28 mouse cellular contexts compared by ENCODE assay signal in the genomic region with DNA sequence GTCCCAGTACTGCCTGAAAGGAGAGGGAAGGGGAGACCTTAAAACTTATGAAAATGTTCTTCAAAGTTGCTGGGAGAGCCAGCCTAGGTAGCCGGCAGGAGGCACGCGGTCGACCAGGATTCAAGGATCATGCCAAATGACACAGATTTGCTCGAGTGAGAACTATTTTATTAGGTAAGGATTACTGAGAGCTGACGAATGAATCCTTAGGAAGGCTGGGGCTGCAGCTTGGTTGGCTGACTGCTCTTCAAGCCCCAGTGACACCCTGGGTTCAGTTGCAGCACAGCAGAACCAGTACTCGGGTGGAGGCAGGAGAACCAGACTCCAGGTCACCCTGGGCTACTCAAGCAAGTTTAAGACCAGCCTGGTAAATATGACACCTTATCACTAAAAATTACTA. TPM values are rescaled to one million over a fixed set of nuclear protein-coding genes. Genes with fewer than 3 reads are reported as not detected.
A peak's percentile ranks its signal among the peaks of the same experiment; 100 is the strongest.
DNase-seq lines count a peak whose midpoint lies in the region; ATAC-seq lines count a peak whose summit lies in the region.
"Had no signal": no experiment of that assay in that cellular context is flagged by ENCODE, and none has a peak within 500 bp of the region (broad histone marks: within the 10 kb centered on the region; RNA-seq: fewer than 3 reads in every experiment).

No protein-coding gene starts in this region.

- 83% methylated on average over 7 of the region's 7 CpGs for WGBS in kidney, embryonic 16.5 days

- no peak overlapping the region for H3K4me2 ChIP-seq in kidney, embryonic 16.5 days (replicated peaks; ENCODE audit: low read depth, low read length)
- H3K4me2 ChIP-seq: embryonic facial prominence, embryonic 13.5 days; forebrain, embryonic 12.5 days; forebrain, embryonic 15.5 days; heart, embryonic 12.5 days; heart, embryonic 15.5 days; hindbrain, embryonic 13.5 days had no signal

- H3K9me3 ChIP-seq in kidney, embryonic 16.5 days (ENCODE audit: low read length): no peaks in the 10 kb centered on the region
- H3K9me3 ChIP-seq: embryonic facial prominence, embryonic 10.5 days; embryonic facial prominence, embryonic 13.5 days; forebrain, embryonic 12.5 days; forebrain, embryonic 15.5 days; heart, embryonic 12.5 days; heart, embryonic 15.5 days; hindbrain, embryonic 10.5 days; hindbrain, embryonic 13.5 days had no signal

- peaks cover 44% of the 10 kb centered on the region for H3K36me3 ChIP-seq in kidney, embryonic 16.5 days (ENCODE audit: insufficient read depth, low read length)

- no peaks in the 10 kb centered on the region for H3K4me1 ChIP-seq in kidney, embryonic 16.5 days (ENCODE audit: insufficient read depth, low read length)
- H3K4me1 ChIP-seq: embryonic facial prominence, embryonic 10.5 days; embryonic facial prominence, embryonic 13.5 days; forebrain, embryonic 12.5 days; forebrain, embryonic 15.5 days; heart, embryonic 12.5 days; heart, embryonic 15.5 days; hindbrain, embryonic 10.5 days; hindbrain, embryonic 13.5 days had no signal

- no peak overlapping the region for H3K4me3 ChIP-seq in kidney, embryonic 16.5 days (ENCODE audit: low read length)
- H3K4me3 ChIP-seq: embryonic facial prominence, embryonic 10.5 days; embryonic facial prominence, embryonic 13.5 days; erythroblast, embryonic 14.5 days; forebrain, embryonic 12.5 days; forebrain, embryonic 15.5 days; heart, embryonic 12.5 days; heart, embryonic 15.5 days; hindbrain, embryonic 10.5 days; hindbrain, embryonic 13.5 days had no signal

- no peak overlapping the region for H3K27ac ChIP-seq in kidney, embryonic 16.5 days (ENCODE audit: low read length)
- H3K27ac ChIP-seq: embryonic facial prominence, embryonic 10.5 days; embryonic facial prominence, embryonic 13.5 days; forebrain, embryonic 12.5 days; forebrain, embryonic 15.5 days; heart, embryonic 15.5 days; hindbrain, embryonic 10.5 days; hindbrain, embryonic 13.5 days had no signal

- no peak overlapping the region for H3K9ac ChIP-seq in kidney, embryonic 16.5 days (replicated peaks; ENCODE audit: low read length)
- H3K9ac ChIP-seq: embryonic facial prominence, embryonic 13.5 days; forebrain, embryonic 12.5 days; forebrain, embryonic 15.5 days; heart, embryonic 12.5 days; heart, embryonic 15.5 days; hindbrain, embryonic 13.5 days had no signal

- DNase-seq in kidney, adult 18-20 months: peak; percentile 29
- no peak for DNase-seq in kidney, postnatal 14 days
- DNase-seq in kidney, adult 9 months: peak; percentile 66
- peak; percentile 36 to 52 for DNase-seq in kidney, postnatal 36 days
- DNase-seq in thymus, postnatal 10 days (ENCODE audit: low spot score in 2 of 2): no peak
- DNase-seq: adrenal gland, adult 8-10 months; adrenal gland, postnatal 25 days; cerebellum, adult 11-12 months; cerebellum, adult 8-10 months; cerebellum, postnatal 10 days; cerebellum, postnatal 36 days; embryo, embryonic 11 days; gastrocnemius, postnatal 25 days; heart, adult 18-20 months; heart, postnatal 10 days; heart, postnatal 36 days had no signal

- no peaks in the 10 kb centered on the region for H3K27me3 ChIP-seq in kidney, embryonic 16.5 days (ENCODE audit: insufficient read depth, low read length)
- H3K27me3 ChIP-seq: embryonic facial prominence, embryonic 13.5 days; forebrain, embryonic 12.5 days; forebrain, embryonic 15.5 days; heart, embryonic 12.5 days; heart, embryonic 15.5 days; hindbrain, embryonic 13.5 days had no signal

- no peak for ATAC-seq in kidney, embryonic 16.5 days (ENCODE audit: low FRiP score, low TSS enrichment)
- ATAC-seq: activated CD4-positive, CD25-positive, alpha-beta regulatory T cell, adult 4 months; CD4-positive, CD25-positive, alpha-beta regulatory T cell, adult 4 months; forebrain, embryonic 15.5 days had no signal

RNA-seq across cellular contexts. Expression of a gene that starts 17.2 kb away (rescaled TPM):
- 202 and 205 TPM in 2 replicates for polyA plus RNA-seq in kidney, embryonic 16.5 days (2015; fragmentation: Nextera tagmentation; extraction: Ambion mirVana)

RNA-seq across cellular contexts. Expression of a gene that starts 26.8 kb away (rescaled TPM):
- 31.8 and 37.8 TPM in 2 replicates for polyA plus RNA-seq in kidney, embryonic 16.5 days (2015; fragmentation: Nextera tagmentation; extraction: Ambion mirVana)
- polyA plus RNA-seq: erythroblast, embryonic 14.5 days had no signal

RNA-seq across cellular contexts. Expression of a gene that starts 41.9 kb away (rescaled TPM):
- 97.6 and 106 TPM in 2 replicates for polyA plus RNA-seq in kidney, embryonic 16.5 days (2015; fragmentation: Nextera tagmentation; extraction: Ambion mirVana)

RNA-seq across cellular contexts. Expression of a gene that starts 42.0 kb away (rescaled TPM):
- polyA plus RNA-seq in kidney, embryonic 16.5 days (2015; fragmentation: Nextera tagmentation; extraction: Ambion mirVana): 203 and 208 TPM in 2 replicates

RNA-seq across cellular contexts. Expression of a gene that starts 44.5 kb away (rescaled TPM):
- 11.0 and 14.2 TPM in 2 replicates for polyA plus RNA-seq in kidney, embryonic 16.5 days (2015; fragmentation: Nextera tagmentation; extraction: Ambion mirVana)

Comparison
In these comparisons a context has a peak if more than half of its experiments do, and no peak if none do; other contexts are left out.
1. DNase-seq: peak in kidney, adult 18-20 months (single experiment), kidney, adult 9 months (single experiment) and kidney, postnatal 36 days (2 of 2); none in kidney, postnatal 14 days (single experiment) and thymus, postnatal 10 days (0 of 2).